Mouse (Mus musculus) gastrocnemius, adult 8-10 months (tissue): Measurements from ENCODE around the gene Tgfbr1. TPM values are rescaled to one million over a fixed set of nuclear protein-coding genes. Genes with fewer than 3 reads are reported as not detected.

Source experiments
- DNase-seq, 2 experiments: peaks; one replicate each; pipeline ENCODE4 v3.0.0; 2022; ENCODE audit warnings: low spot score in 2 of 2
- total RNA-seq, 4 experiments: library from RNA; stranded (reverse); gene quantifications; 2 replicates each; pipeline ENCODE4 v1.2.4; 2022

The Tgfbr1 gene
- total RNA-seq, result 10 to 100 TPM; 22.8 to 32.9 (median 25.5) TPM

DNA sequence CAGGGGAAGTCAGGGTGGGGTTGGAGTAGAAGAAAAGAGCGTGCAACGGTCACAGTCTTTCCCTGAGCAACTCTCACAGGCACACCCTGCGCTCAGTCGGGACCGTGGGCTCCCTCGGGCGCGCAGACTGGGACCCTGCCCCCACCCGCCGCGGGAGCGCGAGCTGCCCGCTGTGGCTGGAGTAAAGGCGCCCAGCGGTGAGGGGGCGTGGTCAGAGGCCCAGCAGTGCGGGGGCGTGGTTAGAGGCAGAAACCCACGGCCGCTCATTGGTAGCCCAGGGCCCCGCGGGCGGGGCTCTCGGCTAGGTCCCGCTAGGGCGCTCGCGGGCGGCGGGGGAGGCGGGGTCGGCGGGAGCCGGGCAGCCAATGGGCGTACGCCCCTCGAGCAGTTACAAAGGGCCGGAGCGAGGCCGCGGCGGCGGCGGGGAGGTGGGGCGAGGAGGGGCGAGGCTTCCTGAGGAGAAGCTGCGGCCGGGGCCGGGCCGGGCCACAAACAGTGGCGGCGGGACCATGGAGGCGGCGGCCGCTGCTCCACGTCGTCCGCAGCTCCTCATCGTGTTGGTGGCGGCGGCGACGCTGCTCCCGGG, at the start of gene Tgfbr1:
Tgfbr1 (plus strand) TSS at position 420 of the 586 bp plus-strand sequence.
- DNase-seq, result peak; percentile 97 to 99

DNA sequence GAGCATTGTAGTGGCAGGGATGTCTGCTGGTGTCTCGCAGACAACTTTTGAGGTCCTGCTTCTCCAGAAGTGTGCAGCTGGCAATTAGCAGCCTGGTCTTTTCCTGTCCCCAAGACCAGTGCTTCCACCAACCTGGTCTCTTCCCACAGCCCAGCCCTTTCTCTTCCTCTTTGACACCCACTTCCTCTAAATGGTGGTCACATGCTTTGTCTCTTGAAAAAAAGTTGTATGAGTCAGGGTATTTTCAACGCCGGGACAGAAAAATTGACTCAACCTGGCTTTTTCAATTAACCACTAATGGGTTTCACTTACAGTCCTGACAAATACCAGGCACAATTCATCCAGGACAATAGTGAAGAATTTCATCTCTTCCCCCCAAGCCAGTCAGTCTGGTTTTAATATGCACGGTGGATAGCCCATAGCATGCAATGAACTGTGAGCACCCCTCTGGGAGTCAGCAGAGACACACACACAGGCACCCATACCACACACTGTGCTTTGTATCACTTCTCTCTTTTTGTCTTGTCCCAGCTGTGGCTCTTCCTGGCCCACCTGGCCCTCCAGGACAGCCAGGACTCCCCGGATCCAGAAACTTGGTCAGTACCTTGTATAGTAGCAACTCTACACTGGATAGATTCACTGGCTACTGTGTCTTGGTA, 49.6 kb upstream of the Tgfbr1 start:
- DNase-seq, result no peak

DNA sequence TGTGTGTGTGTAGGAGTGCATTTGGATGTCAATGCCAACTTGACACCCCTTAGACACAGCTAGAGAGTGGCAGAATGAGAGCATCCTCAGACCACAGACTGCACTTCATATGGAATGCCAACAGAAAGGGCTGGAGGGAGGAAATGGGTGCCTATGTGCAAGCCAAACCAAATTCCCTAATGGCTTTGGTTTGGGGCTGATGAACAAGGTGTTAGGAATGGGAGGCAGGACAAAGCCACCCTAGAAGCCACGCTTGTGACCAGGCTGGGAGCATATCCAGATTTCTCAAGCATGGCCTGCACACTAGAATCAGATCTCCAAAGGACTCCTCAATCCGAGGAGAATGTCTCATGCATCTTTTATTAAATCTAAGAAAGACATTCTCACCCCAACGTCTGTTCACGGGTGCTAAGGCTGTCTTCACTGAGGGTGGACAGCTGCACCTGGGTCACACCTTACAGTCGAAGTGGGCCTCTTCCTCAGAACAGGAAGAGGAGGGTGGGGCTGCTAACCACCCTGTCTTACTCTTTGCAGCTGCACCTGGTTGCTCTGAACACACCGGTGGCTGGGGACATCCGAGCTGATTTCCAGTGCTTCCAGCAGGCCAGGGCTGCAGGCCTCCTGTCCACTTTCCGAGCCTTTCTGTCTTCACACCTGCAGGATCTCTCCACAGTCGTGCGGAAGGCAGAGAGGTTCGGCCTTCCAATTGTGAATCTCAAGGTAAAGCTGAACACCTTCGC, 43.0 kb upstream of the Tgfbr1 start:
- no peak for DNase-seq

DNA sequence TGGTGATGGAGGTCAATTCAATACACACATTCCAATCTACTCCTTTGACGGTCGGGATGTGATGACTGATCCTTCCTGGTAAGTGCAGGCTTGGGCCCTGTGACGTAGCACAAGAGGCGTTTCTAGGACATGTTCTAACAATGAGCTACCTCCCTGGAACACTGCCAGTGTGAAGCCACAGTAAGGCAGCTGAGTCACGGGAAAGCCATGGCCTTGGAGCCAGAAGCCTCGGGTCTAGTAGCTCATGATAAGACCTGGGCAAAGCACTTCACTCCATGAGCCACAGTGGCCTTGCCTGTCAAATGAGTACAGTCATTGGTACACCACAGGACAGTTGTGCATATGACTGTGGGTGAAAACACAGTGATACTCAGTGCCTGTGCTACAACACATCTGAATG, 42.2 kb upstream of the Tgfbr1 start:
- no peak for DNase-seq

DNA sequence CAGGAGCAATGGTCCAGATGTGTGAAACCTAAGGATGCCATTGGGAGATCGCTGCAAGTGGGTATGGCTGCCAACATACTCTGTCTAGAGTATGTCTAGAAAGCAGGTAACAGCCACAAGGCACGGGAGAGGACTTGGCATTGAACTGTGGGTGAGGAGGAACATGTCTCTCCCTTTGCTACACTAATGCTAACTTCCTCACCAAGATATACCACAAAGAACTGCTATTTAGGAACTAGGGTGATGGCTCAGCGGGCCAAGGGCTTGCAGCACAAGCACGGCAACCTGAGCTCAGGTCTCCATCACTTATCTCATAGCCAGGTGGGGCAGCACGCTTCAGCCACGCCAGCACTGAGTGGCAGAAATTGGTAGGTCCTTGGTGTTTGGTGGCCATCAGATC, 41.6 kb upstream of the Tgfbr1 start:
- DNase-seq, result no peak

DNA sequence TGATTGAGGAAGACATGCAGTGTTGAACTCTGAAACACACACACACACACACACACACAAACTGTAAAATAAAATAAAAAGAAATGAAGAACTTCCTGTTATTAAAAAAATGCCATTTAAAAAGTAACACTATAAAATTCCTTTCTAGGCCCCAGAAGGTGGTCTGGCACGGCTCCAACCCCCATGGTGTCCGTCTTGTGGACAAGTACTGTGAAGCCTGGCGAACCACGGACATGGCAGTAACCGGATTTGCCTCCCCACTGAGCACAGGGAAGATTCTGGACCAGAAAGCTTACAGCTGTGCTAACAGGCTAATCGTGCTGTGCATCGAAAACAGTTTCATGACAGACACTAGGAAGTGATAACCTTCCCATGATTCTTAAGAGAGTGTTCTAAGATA, 41.1 kb upstream of the Tgfbr1 start:
- no peak for DNase-seq

DNA sequence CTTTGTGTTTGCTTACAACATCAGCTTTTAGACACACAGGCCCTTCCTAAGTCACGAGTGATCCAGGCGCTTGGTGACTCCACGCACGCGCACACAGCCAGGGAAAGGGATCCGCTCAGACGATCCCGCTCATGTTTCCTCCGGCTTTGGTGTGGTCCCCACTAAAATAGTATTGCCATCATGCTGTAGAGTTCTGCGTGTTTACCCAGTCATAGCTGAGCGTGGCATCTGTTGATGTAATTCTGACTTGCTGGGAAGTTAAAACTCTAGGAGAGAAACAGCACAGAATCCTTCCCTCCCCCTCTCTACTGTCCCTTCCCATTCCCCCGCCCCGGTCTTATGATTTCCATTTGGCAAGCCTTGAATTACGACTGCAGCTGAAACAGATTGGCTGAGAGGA, 40.3 kb upstream of the Tgfbr1 start:
- DNase-seq, result peak in 1 of 2 experiments; percentile 30

DNA sequence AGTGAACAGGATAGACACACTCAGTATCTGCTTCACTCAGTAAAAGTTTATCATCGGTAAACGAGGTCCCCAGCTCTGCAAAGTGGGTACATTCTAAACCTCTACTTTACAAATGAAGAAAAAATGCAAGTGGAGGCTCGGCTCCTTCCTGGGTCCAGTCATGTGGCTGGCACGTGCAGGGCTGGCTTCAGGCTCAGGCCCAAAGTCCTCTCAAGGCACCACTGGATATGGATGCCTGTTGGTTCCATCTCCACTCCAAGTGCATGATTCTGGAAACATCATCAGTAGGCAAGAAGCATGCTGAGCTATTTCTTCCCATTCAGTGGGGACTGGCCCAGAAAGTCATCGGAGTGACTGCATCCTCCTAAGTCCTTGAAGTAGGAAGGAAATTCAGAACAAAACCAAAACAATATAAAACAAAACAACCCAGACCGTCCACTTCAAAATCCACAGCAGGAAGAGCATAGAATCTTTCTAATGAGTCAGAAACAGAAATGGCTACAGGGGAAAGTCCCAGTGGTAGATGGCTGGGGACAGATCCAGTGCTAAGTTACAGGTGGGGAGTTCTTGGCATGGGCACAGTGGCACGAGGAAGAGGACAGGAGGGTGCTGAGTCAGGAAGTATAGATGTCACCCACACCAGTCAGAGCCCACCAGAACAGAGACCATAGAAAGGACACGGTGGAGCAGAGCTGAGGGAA, 39.2 kb upstream of the Tgfbr1 start:
- no peak for DNase-seq

DNA sequence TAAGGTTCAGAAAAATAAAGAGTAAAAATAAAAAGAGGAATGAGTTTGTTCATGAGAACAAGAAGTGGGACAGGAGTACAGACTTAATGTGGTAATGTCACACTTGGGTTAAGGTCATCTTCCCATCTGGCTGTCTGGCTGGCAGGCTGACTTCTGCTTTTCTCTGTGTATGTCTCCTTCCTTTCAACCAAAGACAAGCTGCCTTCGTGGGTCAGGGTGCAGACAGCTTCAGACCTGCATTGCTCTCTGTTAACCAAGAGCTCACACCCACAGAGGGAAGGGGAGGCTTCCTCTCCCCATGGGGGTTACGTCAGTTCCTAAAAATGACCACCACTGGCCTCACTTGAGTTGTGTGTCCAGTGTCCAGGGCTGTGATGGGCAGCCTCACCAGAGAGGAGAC, 37.6 kb upstream of the Tgfbr1 start:
- no peak for DNase-seq

DNA sequence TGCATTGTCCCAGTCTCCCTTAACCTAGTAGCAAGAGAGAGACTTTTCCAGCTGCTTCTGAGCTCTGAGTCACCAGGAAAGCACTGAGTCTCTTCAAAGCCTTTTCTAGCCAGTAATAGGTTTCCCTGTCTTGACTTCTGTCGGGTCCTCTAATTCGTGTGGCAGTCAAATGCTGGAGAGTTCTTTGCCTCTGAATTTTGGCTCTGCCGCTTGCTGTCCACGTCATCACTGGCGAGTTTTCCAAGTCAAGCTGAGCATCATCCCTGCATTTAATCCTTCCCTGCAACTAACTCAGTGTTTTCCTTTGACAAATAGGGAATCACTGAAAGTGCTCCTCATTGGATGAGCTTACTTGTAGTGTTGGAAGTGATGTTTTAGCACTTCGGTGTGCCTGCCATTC, 36.6 kb upstream of the Tgfbr1 start:
- DNase-seq, result peak; percentile 19 to 26

DNA sequence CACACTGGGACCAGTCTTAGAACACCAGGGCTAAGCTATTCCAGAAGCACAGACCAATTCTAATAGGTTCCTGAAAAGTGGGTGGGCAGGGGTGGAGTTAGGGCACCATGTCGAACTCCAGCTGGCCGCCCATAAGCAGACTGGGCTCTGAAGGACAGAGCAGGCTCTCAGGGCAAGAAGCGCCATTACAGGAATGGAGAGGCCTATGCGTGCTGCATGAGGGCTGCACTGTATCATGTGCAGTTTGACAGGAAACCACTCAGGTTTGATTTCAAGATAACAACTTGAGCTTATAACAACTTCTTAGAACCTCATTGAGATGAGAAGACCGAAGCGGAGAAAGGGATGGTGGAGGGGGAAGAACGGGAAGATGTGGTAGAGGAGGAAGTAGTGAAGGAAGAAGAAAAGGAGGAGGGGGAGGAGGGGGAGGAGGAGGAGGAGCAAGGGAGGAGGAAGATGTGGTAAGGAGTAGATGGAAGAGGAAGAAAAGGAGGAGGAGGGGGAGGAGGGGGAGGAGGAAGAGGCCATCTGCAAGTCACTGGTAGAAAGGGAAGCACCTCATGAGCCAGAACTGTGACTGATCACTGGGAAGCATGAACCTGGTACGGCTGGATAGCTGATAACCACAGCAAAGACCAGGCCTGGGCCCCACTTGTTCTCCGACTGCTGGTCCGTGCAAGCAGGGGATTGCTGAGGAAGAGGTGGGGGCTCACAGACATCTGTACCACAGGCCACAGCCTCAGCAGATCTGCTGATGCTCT, 33.3 kb upstream of the Tgfbr1 start:
- no peak for DNase-seq

DNA sequence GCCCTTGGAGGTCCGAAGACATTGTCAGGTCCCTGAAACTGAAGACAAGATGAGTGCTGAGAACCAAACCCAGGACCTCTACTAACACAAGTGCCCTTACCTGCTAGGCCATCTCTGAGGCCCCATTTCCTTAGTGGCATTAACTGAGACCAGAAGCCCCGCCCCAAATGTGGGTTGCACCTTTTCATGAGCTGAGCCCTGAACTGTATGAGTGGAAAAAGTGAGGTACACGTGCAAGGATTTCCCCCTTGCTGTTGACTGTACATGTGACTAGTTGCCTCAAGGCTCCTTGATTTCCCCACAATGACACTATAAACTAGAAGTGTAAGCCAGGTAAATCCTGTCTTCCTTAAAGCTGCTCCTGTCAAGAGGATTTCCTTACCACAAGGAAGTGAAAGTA, 30.7 kb upstream of the Tgfbr1 start:
- DNase-seq, result no peak

DNA sequence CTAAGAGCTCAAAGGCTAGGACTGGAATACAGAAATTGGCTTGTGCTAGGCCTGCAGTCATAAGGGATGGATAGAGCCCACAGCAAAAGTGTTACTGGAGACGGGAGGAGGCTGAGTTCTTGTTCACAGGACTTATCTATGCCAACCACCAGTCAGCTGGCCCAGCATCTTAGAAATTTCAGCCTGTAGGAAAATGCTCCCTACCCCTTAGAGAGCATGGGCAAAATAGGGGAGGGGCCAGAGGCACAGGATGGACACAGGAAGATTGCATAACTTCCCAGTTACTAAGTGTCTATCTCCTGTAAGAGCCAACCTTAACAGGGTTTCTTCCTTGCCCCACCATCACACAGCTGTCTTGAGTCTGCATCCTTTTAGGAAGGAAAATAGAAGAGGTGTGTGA, 28.8 kb upstream of the Tgfbr1 start:
- DNase-seq, result no peak

DNA sequence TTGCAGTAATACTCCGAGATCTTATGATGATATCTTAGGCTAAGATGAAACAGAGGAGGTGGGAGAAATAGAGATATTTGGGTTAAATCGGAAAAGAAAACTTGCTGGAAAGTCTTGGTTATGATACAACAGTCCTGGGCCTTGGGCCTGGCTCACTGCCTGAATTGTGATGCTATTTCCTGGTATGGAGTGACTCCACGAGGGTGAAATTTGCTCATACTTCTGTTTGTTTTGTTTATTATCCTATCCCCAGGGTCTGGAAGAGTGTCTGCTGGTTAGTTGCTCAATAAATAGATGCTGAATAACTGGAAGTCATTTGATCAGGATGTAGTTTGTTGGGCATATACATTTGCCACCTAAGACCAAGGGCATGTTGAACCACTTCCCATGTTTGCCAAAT, 25.2 kb upstream of the Tgfbr1 start:
- no peak for DNase-seq

DNA sequence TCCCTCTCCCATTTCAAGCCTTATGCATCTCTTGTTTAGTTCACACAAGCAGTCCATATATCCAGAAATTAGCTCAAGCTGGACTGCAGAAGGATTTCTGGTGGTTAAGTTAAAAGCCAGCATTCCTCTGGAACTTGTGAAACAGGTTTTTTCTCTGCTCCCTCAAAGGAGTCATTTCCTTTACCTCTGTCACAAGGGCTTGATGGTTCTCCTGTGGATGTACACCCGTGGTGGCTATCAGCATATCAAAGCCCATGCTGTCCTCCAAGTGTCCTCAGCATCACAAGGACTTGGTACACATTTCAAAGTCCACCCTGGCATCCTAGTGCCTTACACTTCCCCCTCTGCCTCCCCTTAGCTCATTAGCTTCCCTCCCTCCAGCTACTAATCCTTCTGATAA, 23.7 kb upstream of the Tgfbr1 start:
- DNase-seq, result no peak

DNA sequence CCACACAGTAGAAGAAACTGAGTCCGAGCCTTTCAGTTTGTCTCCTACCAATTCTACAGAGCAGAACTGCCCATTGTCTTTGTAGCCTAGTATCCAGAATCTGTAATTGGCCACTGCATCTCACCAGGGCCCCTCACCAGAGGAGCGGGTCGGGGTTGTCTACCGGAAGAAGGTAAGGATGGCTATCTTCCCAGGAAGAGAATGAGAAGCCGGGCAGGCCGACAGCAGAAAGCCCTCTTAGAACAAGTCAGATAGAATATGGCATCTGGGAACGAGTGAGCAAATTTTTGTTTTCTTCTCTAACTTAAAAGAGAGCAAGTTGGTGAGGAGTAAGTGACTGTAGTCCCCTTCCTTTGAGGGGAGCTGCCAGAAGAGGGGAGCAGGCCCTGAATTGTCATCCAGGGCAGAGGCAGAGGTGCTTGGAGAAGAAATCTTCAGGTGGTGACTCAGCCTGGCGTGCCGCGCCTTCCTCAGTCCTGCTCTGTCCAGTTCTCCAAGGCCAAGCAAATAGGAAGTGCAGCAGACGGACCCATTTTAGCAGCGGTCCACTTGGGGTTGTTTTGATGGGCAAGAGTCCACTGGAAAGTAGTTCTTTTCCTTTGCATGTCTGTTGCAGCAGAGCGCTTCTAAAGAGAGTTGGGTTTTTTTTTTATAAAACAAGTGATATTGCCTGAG, 22.5 kb upstream of the Tgfbr1 start:
- DNase-seq, result no peak

DNA sequence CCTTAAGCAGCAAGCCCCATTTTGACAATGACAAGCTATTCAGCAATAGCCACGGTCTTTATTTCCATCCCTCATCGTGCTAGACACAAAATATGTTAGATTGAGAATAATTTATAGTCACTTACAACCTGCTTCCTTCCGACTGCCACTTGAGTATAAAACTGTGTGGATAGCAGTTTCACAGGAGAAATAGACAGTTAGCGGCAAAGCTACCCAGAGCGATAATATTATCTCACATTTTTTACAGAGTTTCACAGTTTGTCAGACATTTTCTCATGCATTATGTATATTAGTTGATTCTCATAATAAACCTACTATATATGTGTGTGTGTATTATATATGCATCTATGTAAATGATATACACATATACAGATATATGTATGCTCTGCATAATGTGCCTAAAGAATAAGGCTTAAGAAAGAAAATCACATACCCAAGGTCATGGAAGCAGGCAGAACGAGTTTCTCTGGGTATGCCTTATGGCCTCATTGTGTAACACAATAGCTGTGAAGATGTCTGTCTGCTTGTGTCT, 20.1 kb upstream of the Tgfbr1 start:
- no peak for DNase-seq

DNA sequence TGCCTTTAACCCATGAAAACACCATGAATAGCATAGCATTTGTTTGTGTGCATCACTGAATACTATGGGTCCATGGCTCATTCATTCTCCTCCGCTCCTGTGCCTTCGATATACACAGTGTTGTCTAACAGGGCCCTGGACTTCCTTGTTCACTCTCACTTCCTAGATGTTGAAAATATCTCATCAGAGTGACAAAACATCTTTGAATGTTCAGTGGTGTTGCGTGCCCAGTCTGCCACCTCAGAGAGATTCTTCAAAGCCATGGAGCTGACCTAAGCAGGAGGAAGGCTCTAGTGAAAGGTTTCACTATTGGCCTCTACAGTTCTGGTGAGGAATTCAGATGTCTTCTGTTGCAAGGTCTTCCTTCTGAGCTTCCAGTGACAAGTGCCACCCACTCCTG, 19.5 kb upstream of the Tgfbr1 start:
- no peak for DNase-seq

DNA sequence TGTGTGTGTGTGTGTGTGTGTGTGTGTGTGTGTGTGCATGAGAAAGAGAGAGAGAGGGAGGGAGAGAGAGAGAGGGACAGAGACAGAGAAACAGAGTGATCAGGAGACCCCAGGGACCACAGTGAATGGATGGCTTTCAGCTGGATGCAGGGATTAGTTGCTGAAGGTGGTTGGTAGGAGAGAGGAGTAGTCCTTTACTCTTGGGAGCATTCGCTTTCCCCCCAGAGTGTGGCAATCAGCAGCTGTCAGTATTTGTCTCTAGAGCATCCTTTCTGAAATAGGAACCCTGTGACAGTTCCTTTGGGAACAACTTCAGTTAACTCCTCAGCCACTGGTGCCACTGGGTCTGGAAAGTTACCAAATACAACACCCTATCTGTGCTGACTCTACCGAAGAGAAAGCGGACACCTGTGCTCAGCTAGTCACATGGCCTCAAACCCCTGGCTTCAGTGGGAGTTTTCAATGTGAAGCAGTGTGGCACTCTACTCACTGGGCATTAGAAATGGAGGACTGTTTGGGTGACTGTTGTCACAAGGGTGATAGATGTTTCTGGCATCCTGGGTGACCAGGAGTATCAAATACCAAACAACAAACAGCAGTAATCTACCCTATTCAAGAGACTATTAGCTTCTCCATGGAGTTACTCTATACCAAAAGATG, 16.0 kb upstream of the Tgfbr1 start:
- DNase-seq, result no peak

DNA sequence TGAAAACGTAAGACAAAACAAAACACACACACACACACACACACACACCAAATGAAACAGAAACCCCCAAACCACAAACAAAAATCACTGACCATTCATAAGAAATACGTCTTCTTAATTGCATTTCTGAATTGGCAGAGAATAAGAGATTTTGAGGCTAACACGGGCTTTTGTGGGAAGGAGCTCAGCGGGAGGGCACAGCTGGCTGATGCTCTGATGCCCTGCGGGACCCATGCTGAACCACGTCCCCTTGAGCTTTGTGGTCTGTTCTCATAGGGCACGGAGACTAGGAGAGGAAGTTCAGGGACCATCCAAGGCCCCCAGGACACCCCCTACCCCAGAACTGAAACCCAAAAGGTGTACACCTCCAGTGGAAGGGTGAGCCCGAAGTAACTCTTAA, 10.4 kb upstream of the Tgfbr1 start:
- DNase-seq, result no peak
